Mouse (Mus musculus) neural tube, embryonic 13.5 days (tissue): Measurements from ENCODE around the gene Sox5. TPM values are rescaled to one million over a fixed set of nuclear protein-coding genes. Genes with fewer than 3 reads are reported as not detected.

ENCODE experiments used
- ATAC-seq: fragments of 200-750 bp; cut with Nextera tagmentation; 2 replicates; pipeline ENCODE4 v1.8.0; 2017; ENCODE audit warnings: low read depth, mild to moderate bottlenecking, moderate TSS enrichment, moderate library complexity
- H3K27ac ChIP-seq: fragments of 300-500 bp; sonication (generic); replicated peaks from 2 replicates; pipeline ENCODE4 v1.5.1; 2015; ENCODE audit warnings: moderate library complexity, mild to moderate bottlenecking, inconsistent platforms
- H3K27me3 ChIP-seq: fragments of 300-500 bp; sonication (generic); 2 replicates; pipeline ENCODE4 v1.6.1; 2015; ENCODE audit warnings: mild to moderate bottlenecking, inconsistent platforms
- H3K36me3 ChIP-seq: fragments of 300-500 bp; sonication (generic); 2 replicates; pipeline ENCODE4 v1.6.1; 2015; ENCODE audit warnings: mild to moderate bottlenecking, inconsistent platforms
- H3K4me1 ChIP-seq: fragments of 300-500 bp; sonication (generic); replicated peaks from 2 replicates; pipeline ENCODE4 v1.6.1; 2015; ENCODE audit warnings: inconsistent platforms
- H3K4me2 ChIP-seq: fragments of 300-500 bp; sonication (generic); 2 replicates; pipeline ENCODE4 v1.6.1; 2015; ENCODE audit warnings: inconsistent platforms, mild to moderate bottlenecking, moderate library complexity
- H3K4me3 ChIP-seq: fragments of 300-500 bp; sonication (generic); 2 replicates; pipeline ENCODE4 v1.5.1; 2015; ENCODE audit warnings: mild to moderate bottlenecking, inconsistent platforms
- H3K9ac ChIP-seq: fragments of 300-500 bp; sonication (generic); 2 replicates; pipeline ENCODE4 v1.6.1; 2015; ENCODE audit warnings: moderate library complexity, mild to moderate bottlenecking, inconsistent platforms
- H3K9me3 ChIP-seq: fragments of 300-500 bp; sonication (generic); 2 replicates; pipeline ENCODE4 v1.6.1; 2016; ENCODE audit warnings: inconsistent platforms
- WGBS: fragments of 180-500 bp; shearing (Covaris S2); methylation state at CpG from one replicate; pipeline ENCODE4 v1.1.7; 2015; 5-methylcytosine and 5-hydroxymethylcytosine counted together
- polyA plus RNA-seq: library from polyadenylated mRNA; unstranded; fragments of >200 nt; fragmentation: Nextera tagmentation; extraction: Ambion mirVana; gene quantifications from 2 replicates; pipeline ENCODE4 v1.2.1, GENCODE M21; 2015

The Sox5 gene
- polyA plus RNA-seq, 1 experiment from 2014 or later: 24.8 TPM

- Histone ChIP-seq H3K4me3 (no peak overlapping the region), H3K36me3 (no peaks in the 10 kb centered on the region), H3K4me2 (no peak overlapping the region), H3K9me3 (no peaks in the 10 kb centered on the region), H3K9ac (no peak overlapping the region), H3K4me1 (no peaks in the 10 kb centered on the region), H3K27me3 (no peaks in the 10 kb centered on the region), H3K27ac (no peak overlapping the region)
- WGBS: 82% methylated on average over 3 of the region's 3 CpGs
- ATAC-seq: no peak
Measured at GRCm38 (mm10) chr6:143868155-143868685, 913.6 kb downstream of the Sox5 start.

GRCm38 (mm10) chr6:143867029-143867428 is 914.7 kb downstream of the Sox5 start:
- no peaks in the 10 kb centered on the region for H3K9me3 ChIP-seq
- ATAC-seq: no peak
- 83% methylated on average over 5 of the region's 5 CpGs for WGBS
- H3K27me3 ChIP-seq: no peaks in the 10 kb centered on the region
- H3K4me1 ChIP-seq: 0 out of 2 replicates have a peak, but pooled peaks cover 5% of the 10 kb centered on the region
- H3K9ac ChIP-seq: no peak overlapping the region
- H3K27ac ChIP-seq: no peak overlapping the region
- H3K36me3 ChIP-seq: no peaks in the 10 kb centered on the region
- H3K4me3 ChIP-seq: no peak overlapping the region
- H3K4me2 ChIP-seq: no peak overlapping the region

- WGBS: 74% methylated on average over 9 of the region's 9 CpGs
- H3K9me3 ChIP-seq: no peaks in the 10 kb centered on the region
- H3K4me1 ChIP-seq: 0 out of 2 replicates have a peak, but pooled peaks cover 5% of the 10 kb centered on the region
- H3K9ac ChIP-seq: no peak overlapping the region
- no peak overlapping the region for H3K27ac ChIP-seq
- no peaks in the 10 kb centered on the region for H3K36me3 ChIP-seq
- ATAC-seq: no peak
- no peaks in the 10 kb centered on the region for H3K27me3 ChIP-seq
- no peak overlapping the region for H3K4me3 ChIP-seq
- no peak overlapping the region for H3K4me2 ChIP-seq
Measured at GRCm38 (mm10) chr6:143866566-143866965, 915.2 kb downstream of the Sox5 start.

- no peak overlapping the region for H3K4me3 ChIP-seq
- no peak for ATAC-seq
- WGBS: 61% methylated on average over 6 of the region's 6 CpGs
- H3K9ac ChIP-seq: no peak overlapping the region
- no peak overlapping the region for H3K4me2 ChIP-seq
- H3K27me3 ChIP-seq: no peaks in the 10 kb centered on the region
- no peaks in the 10 kb centered on the region for H3K36me3 ChIP-seq
- H3K27ac ChIP-seq: no peak overlapping the region
- H3K4me1 ChIP-seq: 0 out of 2 replicates have a peak, but pooled peaks cover 5% of the 10 kb centered on the region
- H3K9me3 ChIP-seq: no peaks in the 10 kb centered on the region
Measured at GRCm38 (mm10) chr6:143862611-143863110, 919.1 kb downstream of the Sox5 start.

- Histone ChIP-seq H3K4me2 (no peak overlapping the region), H3K4me1 (peaks cover 15% of the 10 kb centered on the region), H3K4me3 (no peak overlapping the region), H3K9me3 (no peaks in the 10 kb centered on the region), H3K36me3 (no peaks in the 10 kb centered on the region), H3K9ac (no peak overlapping the region), H3K27ac (no peak overlapping the region), H3K27me3 (no peaks in the 10 kb centered on the region)
- ATAC-seq: no peak
- 79% methylated on average over 7 of the region's 7 CpGs for WGBS
Measured at GRCm38 (mm10) chr6:143860036-143860435, 921.7 kb downstream of the Sox5 start.

GRCm38 (mm10) chr6:143859535-143859934 is 922.2 kb downstream of the Sox5 start:
- Histone ChIP-seq H3K27ac (no peak overlapping the region), H3K4me3 (no peak overlapping the region), H3K36me3 (no peaks in the 10 kb centered on the region), H3K4me2 (no peak overlapping the region), H3K27me3 (no peaks in the 10 kb centered on the region), H3K9ac (no peak overlapping the region), H3K9me3 (no peaks in the 10 kb centered on the region), H3K4me1 (peaks cover 19% of the 10 kb centered on the region)
- no peak for ATAC-seq
- 78% methylated on average over 15 of the region's 15 CpGs for WGBS

GRCm38 (mm10) chr6:143858551-143858950 is 923.2 kb downstream of the Sox5 start:
- WGBS: 92% methylated on average over 2 of the region's 2 CpGs
- ATAC-seq: no peak

GRCm38 (mm10) chr6:143857376-143857775 is 924.4 kb downstream of the Sox5 start:
- Histone ChIP-seq H3K36me3 (no peaks in the 10 kb centered on the region), H3K4me3 (no peak overlapping the region), H3K9me3 (no peaks in the 10 kb centered on the region), H3K27ac (no peak overlapping the region), H3K4me1 (peaks cover 23% of the 10 kb centered on the region), H3K4me2 (no peak overlapping the region), H3K27me3 (no peaks in the 10 kb centered on the region), H3K9ac (no peak overlapping the region)
- no peak for ATAC-seq
- 92% methylated on average over 7 of the region's 7 CpGs for WGBS

More at GRCm38 (mm10) chr6:143858551-143858950, 923.2 kb downstream of the Sox5 start:
- no peak overlapping the region for H3K4me2 ChIP-seq
- no peak overlapping the region for H3K4me3 ChIP-seq
- no peak overlapping the region for H3K27ac ChIP-seq
- H3K27me3 ChIP-seq: no peaks in the 10 kb centered on the region
- peaks cover 25% of the 10 kb centered on the region for H3K4me1 ChIP-seq
- H3K9me3 ChIP-seq: no peaks in the 10 kb centered on the region
- H3K36me3 ChIP-seq: no peaks in the 10 kb centered on the region
- H3K9ac ChIP-seq: no peak overlapping the region

GRCm38 (mm10) chr6:143855421-143855820 is 926.4 kb downstream of the Sox5 start:
- H3K4me2 ChIP-seq: peak overlapping the region; percentile 34
- no peaks in the 10 kb centered on the region for H3K9me3 ChIP-seq
- no peaks in the 10 kb centered on the region for H3K27me3 ChIP-seq
- no peak overlapping the region for H3K4me3 ChIP-seq
- peaks cover 20% of the 10 kb centered on the region for H3K4me1 ChIP-seq
- peak overlapping the region; percentile 26; the same call in 1 of the 2 replicates for H3K9ac ChIP-seq
- no peaks in the 10 kb centered on the region for H3K36me3 ChIP-seq
- peak; percentile 56; the same call in 1 of the 2 replicates for ATAC-seq
- 42% methylated on average over 12 of the region's 12 CpGs for WGBS
- no peak overlapping the region; the same call in 1 of the 2 replicates for H3K27ac ChIP-seq

GRCm38 (mm10) chr6:143854031-143854430 is 927.7 kb downstream of the Sox5 start:
- no peak overlapping the region for H3K4me3 ChIP-seq
- H3K27me3 ChIP-seq: no peaks in the 10 kb centered on the region
- peaks cover 20% of the 10 kb centered on the region for H3K4me1 ChIP-seq
- no peak overlapping the region for H3K9ac ChIP-seq
- no peaks in the 10 kb centered on the region for H3K36me3 ChIP-seq
- H3K27ac ChIP-seq: no peak overlapping the region
- H3K4me2 ChIP-seq: no peak overlapping the region
- H3K9me3 ChIP-seq: no peaks in the 10 kb centered on the region
- WGBS: 53% methylated on average over 3 of the region's 3 CpGs
- no peak for ATAC-seq

- Histone ChIP-seq H3K4me3 (no peak overlapping the region), H3K27ac (no peak overlapping the region), H3K36me3 (no peaks in the 10 kb centered on the region), H3K9me3 (no peaks in the 10 kb centered on the region), H3K27me3 (no peaks in the 10 kb centered on the region; the same call in 1 of the 2 replicates), H3K4me1 (peaks cover 3% of the 10 kb centered on the region; the same call in 1 of the 2 replicates), H3K4me2 (no peak overlapping the region), H3K9ac (no peak overlapping the region)
- ATAC-seq: no peak
Measured at GRCm38 (mm10) chr6:143845761-143846160, 936.0 kb downstream of the Sox5 start.

- 71% methylated on average over 3 of the region's 3 CpGs for WGBS
- Histone ChIP-seq H3K9me3 (no peaks in the 10 kb centered on the region), H3K9ac (no peak overlapping the region), H3K4me2 (no peak overlapping the region), H3K4me1 (peaks cover 3% of the 10 kb centered on the region; the same call in 1 of the 2 replicates), H3K27ac (no peak overlapping the region), H3K27me3 (no peaks in the 10 kb centered on the region; the same call in 1 of the 2 replicates), H3K36me3 (peaks cover 5% of the 10 kb centered on the region; the same call in 1 of the 2 replicates), H3K4me3 (no peak overlapping the region)
- ATAC-seq: no peak
Measured at GRCm38 (mm10) chr6:143844701-143844970, 937.1 kb downstream of the Sox5 start.
